Mouse (Mus musculus): Measurements from ENCODE around the gene Ddx43. TPM values are rescaled to one million over a fixed set of nuclear protein-coding genes. Genes with fewer than 3 reads are reported as not detected.

Gene Ddx43
- 0.17 and 0.25 TPM in 2 replicates for polyA plus RNA-seq (2012)

DNA sequence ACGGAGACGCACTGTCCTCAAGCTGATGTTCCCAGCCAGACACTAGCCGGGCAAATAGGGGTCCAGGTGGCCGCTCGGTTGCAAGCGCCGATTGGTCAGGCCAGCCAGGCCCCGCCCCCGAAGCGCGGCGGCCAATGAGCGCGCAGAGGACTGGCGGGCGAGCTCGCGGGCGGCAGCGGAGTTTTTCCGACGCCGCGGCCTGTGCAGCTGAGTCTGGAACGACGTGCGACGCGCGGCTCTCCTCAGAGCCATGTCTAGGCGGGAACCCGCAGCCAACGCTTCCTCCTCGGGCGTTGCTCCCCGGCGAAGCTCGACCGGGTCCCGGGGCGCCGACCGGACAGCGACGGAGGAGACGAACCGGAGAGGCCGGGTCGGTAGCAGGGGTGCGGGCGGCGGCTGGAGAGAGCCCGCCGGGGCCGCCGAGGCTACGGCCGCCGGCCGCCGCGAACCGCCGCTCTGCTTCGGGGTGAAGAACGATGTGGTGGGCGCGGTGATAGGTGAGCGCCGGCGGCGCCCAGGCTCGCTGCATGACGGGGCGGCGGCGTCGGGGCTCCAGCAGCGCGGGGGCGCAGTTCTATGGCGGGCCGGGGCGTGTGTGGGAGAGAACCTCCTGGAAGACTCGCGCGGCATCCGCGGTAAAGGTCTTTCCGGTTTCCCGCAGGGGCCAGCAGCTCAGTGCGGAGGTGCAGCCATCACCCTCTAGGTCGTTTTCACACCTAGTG lies at the start of gene Ddx43:
Ddx43 (plus strand) TSS at position 148 of the 722 bp plus-strand sequence.

GRCm38 (mm10) chr9:78355611-78356010 lies 40.0 kb upstream of the Ddx43 start, which contains the start of gene Gsta2:
Gsta2 (minus strand) TSS chr9:78355788.

GRCm38 (mm10) chr9:78367959-78368358 lies 27.6 kb upstream of the Ddx43 start, which contains the start of gene Dppa5a:
Dppa5a (minus strand) TSS chr9:78368177.

GRCm38 (mm10) chr9:78378113-78378785 lies 17.3 kb upstream of the Ddx43 start, which contains the start of gene Ooep:
Ooep (minus strand) TSS chr9:78378725.

DNA sequence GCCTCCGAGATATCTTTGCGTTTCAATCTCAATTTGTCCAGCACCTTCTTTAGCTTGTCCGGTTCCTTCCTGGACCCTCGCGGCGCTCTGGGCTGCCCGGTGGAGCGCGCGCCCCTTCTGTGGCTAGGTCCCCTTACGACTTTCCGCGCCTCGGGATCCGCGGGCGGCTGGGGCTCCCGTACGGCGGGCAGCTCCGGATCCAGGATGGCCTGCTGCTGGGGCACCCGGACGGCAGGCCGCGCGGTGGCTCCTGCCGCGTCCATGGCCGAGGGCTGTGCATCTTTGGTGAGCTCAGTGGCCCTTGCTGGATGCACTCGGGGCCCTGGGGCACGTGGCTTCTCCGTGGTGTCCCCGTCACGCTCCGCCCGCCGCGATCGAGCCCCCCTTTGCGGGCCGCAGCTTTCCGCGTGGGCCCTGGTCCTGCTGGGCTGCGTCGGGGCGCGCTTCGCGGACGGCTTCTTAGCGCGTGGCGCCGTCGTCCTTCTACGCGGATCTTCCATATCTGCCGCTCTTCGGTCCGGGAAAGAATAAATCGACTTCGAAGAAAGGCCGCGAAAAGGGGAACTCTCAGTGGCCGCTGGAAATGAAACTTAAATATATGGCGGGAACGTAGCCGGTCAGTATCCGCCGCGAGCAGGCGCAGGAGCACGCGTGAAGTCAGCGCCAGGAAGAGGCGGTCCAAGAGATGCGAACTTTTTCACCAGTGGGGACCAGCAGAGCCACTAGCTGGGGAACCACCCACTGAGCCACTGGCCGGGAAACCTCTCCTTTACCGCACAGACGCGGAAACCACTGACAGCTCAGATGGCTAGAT lies 47.2 kb downstream of the Ddx43 start, which contains the start of gene Cgas:
Cgas (minus strand) TSS at position 659 of the 814 bp plus-strand sequence.

GRCm38 (mm10) chr9:78447973-78448873 lies 52.6 kb downstream of the Ddx43 start, which contains the start of the genes Mto1 and Gm17324:
Mto1 (plus strand) TSS chr9:78448208.
Gm17324 (minus strand) TSS chr9:78448786.

Other genes with a start within 250 kb of the Ddx43 start
- 0.21 TPM in 1 of 2 replicates, not detected in the other for gene Gsta4, start 213.0 kb upstream of the Ddx43 start, polyA plus RNA-seq (2012)
- gene Gsta1, start 165.1 kb upstream of the Ddx43 start, polyA plus RNA-seq (2012) = not detected in 2 replicates
- gene Gm3776, start 138.6 kb upstream of the Ddx43 start, polyA plus RNA-seq (2012) = not detected in 2 replicates
- not detected in 2 replicates for gene Gm10639, start 105.9 kb upstream of the Ddx43 start, polyA plus RNA-seq (2012)
- gene Omt2a, start 81.0 kb upstream of the Ddx43 start, polyA plus RNA-seq (2012) = not detected in 2 replicates
- not detected in 2 replicates for gene Omt2b, start 68.2 kb upstream of the Ddx43 start, polyA plus RNA-seq (2012)
- gene Gsta2, start 40.0 kb upstream of the Ddx43 start, polyA plus RNA-seq (2012) = not detected in 2 replicates
- gene Dppa5a, start 27.6 kb upstream of the Ddx43 start, polyA plus RNA-seq (2012) = not detected in 2 replicates
- gene Ooep, start 17.1 kb upstream of the Ddx43 start, polyA plus RNA-seq (2012) = not detected in 2 replicates
- gene Cgas, start 47.5 kb downstream of the Ddx43 start, polyA plus RNA-seq (2012) = 10.1 and 11.4 TPM in 2 replicates
- 8.9 and 11.2 TPM in 2 replicates for gene Mto1, start 52.4 kb downstream of the Ddx43 start, polyA plus RNA-seq (2012)
- 0.21 and 0.49 TPM in 2 replicates for gene Gm17324, start 53.0 kb downstream of the Ddx43 start, polyA plus RNA-seq (2012)
- gene Eef1a1, start 93.4 kb downstream of the Ddx43 start, polyA plus RNA-seq (2012) = 992 and 1,036 TPM in 2 replicates
- 2.1 and 2.5 TPM in 2 replicates for gene Slc17a5, start 192.3 kb downstream of the Ddx43 start, polyA plus RNA-seq (2012)
- gene Cd109, start 219.8 kb downstream of the Ddx43 start, polyA plus RNA-seq (2012) = not detected in 2 replicates

Measured in megakaryocyte-erythroid progenitor cell, adult 5 weeks (primary cell).